19 mouse cellular contexts compared by ENCODE assay signal in the genomic region with DNA sequence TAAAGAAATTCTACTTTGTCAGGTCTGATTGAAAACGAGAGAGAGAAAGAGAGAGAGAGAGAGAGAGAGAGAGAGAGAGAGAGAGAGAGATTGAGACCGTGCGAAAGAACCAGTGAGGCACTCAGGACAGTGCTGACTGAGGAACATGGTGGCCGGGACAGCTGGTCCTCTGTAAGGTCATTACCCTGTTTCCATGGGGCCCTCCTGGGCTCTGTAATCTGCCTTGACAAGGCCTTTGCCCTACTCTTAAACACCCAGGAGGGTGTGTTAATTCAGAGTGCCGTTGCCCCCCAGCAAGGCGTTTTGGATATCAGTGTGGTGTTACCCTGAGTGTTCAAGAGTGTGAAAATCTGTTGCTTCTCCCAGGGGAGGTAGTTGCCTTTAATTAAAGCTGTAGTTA.
DNase-seq lines count a peak whose midpoint lies in the region; ATAC-seq and TF ChIP-seq lines count a peak whose summit lies in the region.
"Had no signal": no experiment of that assay in that cellular context is flagged by ENCODE, and none has a peak within 500 bp of the region (broad histone marks: within the 10 kb centered on the region; RNA-seq: fewer than 3 reads in every experiment).

No protein-coding gene starts in this region.

- H3K4me2 ChIP-seq in heart, embryonic 16.5 days (ENCODE audit: low read depth, low read length) = no peak overlapping the region
- H3K4me2 ChIP-seq in midbrain, embryonic 11.5 days = no peak overlapping the region
- H3K4me2 ChIP-seq in midbrain, postnatal 0 days (ENCODE audit: low read depth, low read length, poor library complexity, severe bottlenecking) = no peak overlapping the region
- H3K4me2 ChIP-seq: embryonic facial prominence, embryonic 13.5 days; hindbrain, embryonic 14.5 days; limb, embryonic 15.5 days; lung, embryonic 15.5 days had no signal

- H3K27ac ChIP-seq in heart, embryonic 16.5 days (ENCODE audit: low read length) = peak overlapping the region; percentile 56
- no peak overlapping the region for H3K27ac ChIP-seq in midbrain, embryonic 11.5 days (ENCODE audit: low read depth, low read length)
- no peak overlapping the region for H3K27ac ChIP-seq in midbrain, postnatal 0 days (ENCODE audit: low read depth, low read length)
- H3K27ac ChIP-seq: embryonic facial prominence, embryonic 13.5 days; hindbrain, embryonic 14.5 days; limb, embryonic 15.5 days; lung, embryonic 15.5 days had no signal

- no peak overlapping the region for H3K9ac ChIP-seq in heart, embryonic 16.5 days (ENCODE audit: low read length)
- no peak overlapping the region; the same call in 1 of the 2 replicates for H3K9ac ChIP-seq in midbrain, embryonic 11.5 days (ENCODE audit: low read length)
- no peak overlapping the region for H3K9ac ChIP-seq in midbrain, postnatal 0 days (replicated peaks; ENCODE audit: low read length, poor library complexity, severe bottlenecking)
- H3K9ac ChIP-seq: embryonic facial prominence, embryonic 13.5 days; hindbrain, embryonic 14.5 days; limb, embryonic 15.5 days; lung, embryonic 15.5 days had no signal

- H3K36me3 ChIP-seq in heart, embryonic 16.5 days (ENCODE audit: control insufficient read depth, insufficient read depth) = peaks cover 15% of the 10 kb centered on the region
- H3K36me3 ChIP-seq in midbrain, embryonic 11.5 days (ENCODE audit: control insufficient read depth, insufficient read depth, low read length) = 0 out of 2 replicates have a peak, but pooled peaks cover 2% of the 10 kb centered on the region
- H3K36me3 ChIP-seq in midbrain, postnatal 0 days (ENCODE audit: insufficient read depth, low read length) = no peaks in the 10 kb centered on the region

- ATAC-seq in heart, embryonic 16.5 days (replicated peaks; ENCODE audit: extremely low read depth, insufficient read depth, low FRiP score) = no peak
- peak; percentile 25; the same call in 1 of the 2 replicates for ATAC-seq in midbrain, embryonic 11.5 days (ENCODE audit: low FRiP score)
- no peak for ATAC-seq in midbrain, postnatal 0 days (ENCODE audit: low FRiP score)
- ATAC-seq: CD4-positive, CD25-positive, alpha-beta regulatory T cell, adult 4 months; midbrain, embryonic 16.5 days had no signal

- no peak for TF ChIP-seq CTCF in midbrain, postnatal 0 days (IDR thresholded peaks at IDR 0.05)

- peaks cover 46% of the 10 kb centered on the region for H3K4me1 ChIP-seq in heart, embryonic 16.5 days (ENCODE audit: control insufficient read depth, insufficient read depth, low read length)
- H3K4me1 ChIP-seq in midbrain, embryonic 11.5 days (ENCODE audit: control insufficient read depth, insufficient read depth, low read length) = peaks cover 30% of the 10 kb centered on the region
- H3K4me1 ChIP-seq in midbrain, postnatal 0 days (ENCODE audit: insufficient read depth, low read length) = peaks cover 19% of the 10 kb centered on the region

- H3K27me3 ChIP-seq in heart, embryonic 16.5 days (ENCODE audit: control insufficient read depth, insufficient read depth, low read length) = no peaks in the 10 kb centered on the region
- H3K27me3 ChIP-seq in midbrain, embryonic 11.5 days (ENCODE audit: control insufficient read depth, insufficient read depth, low read length) = no peaks in the 10 kb centered on the region
- H3K27me3 ChIP-seq in midbrain, postnatal 0 days (ENCODE audit: insufficient read depth, low read length) = no peaks in the 10 kb centered on the region
- H3K27me3 ChIP-seq: embryonic facial prominence, embryonic 13.5 days; limb, embryonic 15.5 days; lung, embryonic 15.5 days had no signal

- no peaks in the 10 kb centered on the region for H3K9me3 ChIP-seq in heart, embryonic 16.5 days (replicated peaks; ENCODE audit: control insufficient read depth, low read length)
- H3K9me3 ChIP-seq in midbrain, embryonic 11.5 days (ENCODE audit: control insufficient read depth, low read length) = no peaks in the 10 kb centered on the region
- H3K9me3 ChIP-seq in midbrain, postnatal 0 days (ENCODE audit: low read length) = no peaks in the 10 kb centered on the region
- H3K9me3 ChIP-seq: embryonic facial prominence, embryonic 13.5 days; G1E; limb, embryonic 15.5 days; lung, embryonic 15.5 days had no signal

- intact Hi-C loops in left cerebral cortex, postnatal 36 days (cut with DNase I) = loop anchor here (5.0 kb wide), 1 partner anchor 37 kb away; no protein-coding TSS in a partner anchor

- WGBS in heart, embryonic 16.5 days = 51% methylated on average over 6 of the region's 6 CpGs
- 23% methylated on average over 6 of the region's 6 CpGs for WGBS in midbrain, embryonic 11.5 days
- 41% methylated on average over 6 of the region's 6 CpGs for WGBS in midbrain, postnatal 0 days

- no peak overlapping the region for H3K4me3 ChIP-seq in heart, embryonic 16.5 days (ENCODE audit: low read length)
- H3K4me3 ChIP-seq in midbrain, embryonic 11.5 days (ENCODE audit: low read depth, low read length) = no peak overlapping the region
- H3K4me3 ChIP-seq in midbrain, postnatal 0 days (ENCODE audit: low read depth, low read length) = no peak overlapping the region
- H3K4me3 ChIP-seq: embryonic facial prominence, embryonic 13.5 days; limb, embryonic 15.5 days; lung, embryonic 15.5 days had no signal

- peak; percentile 52 for DNase-seq in embryo, embryonic 10 days (ENCODE audit: low spot score)
- DNase-seq in embryo, embryonic 10.5 days (ENCODE audit: low spot score) = no peak
- DNase-seq in heart, adult 9 months (ENCODE audit: low spot score in 2 of 2) = no peak
- DNase-seq in midbrain, embryonic 11.5 days (ENCODE audit: low spot score, missing footprints) = no peak
- no peak for DNase-seq in midbrain, postnatal 0 days (ENCODE audit: low spot score)
- DNase-seq in left cerebral cortex, postnatal 36 days (ENCODE audit: low spot score in 2 of 2) = no peak
- DNase-seq in cerebellum, adult 8-10 months = no peak
- DNase-seq: heart, adult 11 months; kidney, adult 18-20 months; spleen, adult 18-20 months; thymus, adult 18-20 months had no signal
